Mouse (Mus musculus): ENCODE data around the gene Nek7. TPM values are rescaled to one million over a fixed set of nuclear protein-coding genes. Genes with fewer than 3 reads are reported as not detected.
A peak's percentile ranks its signal among the peaks of the same experiment; 100 is the strongest.

Gene Nek7
- polyA plus RNA-seq, 1 experiment = 8.5 TPM

DNA sequence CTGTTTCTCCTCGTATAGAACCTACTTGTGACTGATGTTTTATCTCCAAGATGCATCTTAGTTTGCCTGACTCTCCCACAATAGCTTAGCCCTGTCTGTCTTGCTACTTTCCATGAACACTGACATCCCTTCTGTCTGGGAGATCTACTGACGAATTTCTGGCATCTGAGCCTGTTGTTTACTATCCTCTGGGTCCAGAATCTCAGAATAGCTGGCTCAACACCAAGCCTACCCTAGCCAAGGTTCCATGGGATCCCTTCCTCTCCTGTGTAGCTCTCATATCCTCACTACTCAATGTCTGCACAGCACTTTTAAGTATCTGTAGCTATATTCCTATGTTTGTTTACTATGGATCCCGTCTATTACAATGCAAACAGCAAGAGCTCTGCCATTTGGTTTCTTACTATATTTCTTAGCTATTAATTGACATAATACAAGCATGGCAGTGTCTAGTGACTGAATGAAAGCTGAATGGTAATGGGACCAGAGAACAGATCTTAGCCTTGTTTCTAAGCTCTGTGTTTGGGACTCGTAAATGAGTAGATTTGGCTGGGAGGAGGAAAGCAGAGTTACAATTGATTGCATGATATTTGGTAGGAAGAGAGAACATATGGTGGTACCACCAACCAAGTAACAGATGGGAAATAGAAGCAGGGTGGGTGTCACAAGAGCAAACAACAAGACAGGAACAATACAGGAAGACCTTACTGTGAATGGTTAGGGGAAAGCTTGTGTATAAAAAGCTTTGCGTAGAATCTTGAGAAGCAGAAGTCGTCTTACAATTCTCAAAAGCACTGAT is 51.3 kb downstream of the Nek7 start:
- no peak for TF ChIP-seq CTCF (IDR thresholded peaks at IDR 0.05; ENCODE audit: borderline replicate concordance, extremely low read depth, insufficient read depth, insufficient read length)
- no peak for TF ChIP-seq POLR2A (IDR thresholded peaks at IDR 0.05; ENCODE audit: borderline replicate concordance, extremely low read depth, insufficient read depth, insufficient read length, poor library complexity, severe bottlenecking)
- DNase-seq (ENCODE audit: low read depth) = peak; percentile 71

GRCm38 (mm10) chr1:138567946-138568345 is 52.0 kb downstream of the Nek7 start:
- DNase-seq (ENCODE audit: low read depth) = peak; percentile 35

DNA sequence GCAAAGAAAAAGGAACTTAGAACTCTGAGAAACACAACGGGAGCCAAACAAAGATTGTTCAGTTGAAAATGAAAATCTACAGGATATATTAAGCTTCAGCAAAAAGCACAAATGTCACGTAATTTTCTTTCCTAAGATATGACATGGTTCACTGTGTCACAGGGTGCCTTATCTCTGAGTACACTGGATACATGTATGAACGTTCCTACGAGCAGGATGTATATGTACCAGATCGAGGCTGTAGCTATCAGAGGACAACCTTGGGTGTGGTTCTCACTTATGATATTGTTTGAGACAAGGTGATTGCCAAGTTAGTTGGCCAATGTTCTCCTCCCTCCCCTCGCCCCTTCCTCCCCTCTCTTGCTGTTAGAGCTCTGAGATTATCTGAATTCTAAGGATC is 55.3 kb downstream of the Nek7 start:
- TF ChIP-seq POLR2A (IDR thresholded peaks at IDR 0.05; ENCODE audit: borderline replicate concordance, extremely low read depth, insufficient read depth, insufficient read length, poor library complexity, severe bottlenecking) (no peak), CTCF (IDR thresholded peaks at IDR 0.05; ENCODE audit: borderline replicate concordance, extremely low read depth, insufficient read depth, insufficient read length) (no peak)
- no peak for DNase-seq (ENCODE audit: low read depth)

More at GRCm38 (mm10) chr1:138567946-138568345, 52.0 kb downstream of the Nek7 start:
- TF ChIP-seq CTCF (IDR thresholded peaks at IDR 0.05; ENCODE audit: borderline replicate concordance, extremely low read depth, insufficient read depth, insufficient read length) (no peak), POLR2A (IDR thresholded peaks at IDR 0.05; ENCODE audit: borderline replicate concordance, extremely low read depth, insufficient read depth, insufficient read length, poor library complexity, severe bottlenecking) (no peak)

- no peak for TF ChIP-seq CTCF (IDR thresholded peaks at IDR 0.05; ENCODE audit: borderline replicate concordance, extremely low read depth, insufficient read depth, insufficient read length)
- TF ChIP-seq POLR2A (IDR thresholded peaks at IDR 0.05; ENCODE audit: borderline replicate concordance, extremely low read depth, insufficient read depth, insufficient read length, poor library complexity, severe bottlenecking) = no peak
Measured at GRCm38 (mm10) chr1:138560733-138561132, 59.2 kb downstream of the Nek7 start.

DNA sequence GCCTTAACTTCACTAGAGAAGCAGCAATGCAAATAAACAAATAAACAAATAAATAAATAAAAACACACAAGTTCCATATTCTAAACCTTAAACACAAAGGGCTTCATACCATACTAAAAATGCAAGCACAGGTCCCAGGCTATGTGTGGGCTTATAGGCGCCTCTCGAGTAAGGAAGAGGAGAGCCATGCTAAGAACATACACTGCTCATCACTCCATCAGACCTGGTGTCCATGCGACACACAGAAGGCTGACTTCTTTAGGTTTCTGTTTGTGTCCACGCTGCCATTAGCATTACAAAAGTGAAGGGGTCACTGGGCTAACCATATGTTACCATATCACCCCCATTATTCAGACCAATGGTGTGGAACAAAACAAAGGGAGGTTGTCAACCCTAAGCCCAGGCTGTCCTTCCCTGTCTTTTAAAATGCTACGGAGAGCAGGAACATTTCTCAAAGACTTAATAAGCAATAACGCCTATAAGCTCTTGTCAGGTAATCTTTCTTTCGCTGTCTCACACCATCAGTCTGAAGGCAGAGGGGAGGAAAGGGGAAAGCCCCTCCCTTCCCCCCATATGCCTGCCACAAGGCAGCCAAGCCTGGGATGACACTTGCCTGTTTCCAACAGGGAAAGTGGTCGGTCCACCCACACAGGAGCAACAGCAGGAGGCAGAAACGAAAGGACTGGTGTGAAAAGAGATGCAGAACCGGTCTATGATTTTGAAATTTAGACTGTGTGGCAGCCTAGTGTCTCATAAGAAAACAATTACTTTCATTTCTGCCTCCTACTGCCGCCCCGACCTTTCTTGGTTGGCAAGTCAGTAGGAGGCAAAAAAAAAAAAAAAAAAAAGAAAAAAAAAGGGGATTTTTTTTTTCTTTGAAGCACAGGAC is 60.5 kb downstream of the Nek7 start:
- no peak for TF ChIP-seq POLR2A (IDR thresholded peaks at IDR 0.05; ENCODE audit: borderline replicate concordance, extremely low read depth, insufficient read depth, insufficient read length, poor library complexity, severe bottlenecking)
- TF ChIP-seq CTCF (IDR thresholded peaks at IDR 0.05; ENCODE audit: borderline replicate concordance, extremely low read depth, insufficient read depth, insufficient read length) = no peak
- peak; percentile 74 for DNase-seq (ENCODE audit: low read depth)

More at GRCm38 (mm10) chr1:138560733-138561132, 59.2 kb downstream of the Nek7 start:
- no peak for DNase-seq (ENCODE audit: low read depth)

DNA sequence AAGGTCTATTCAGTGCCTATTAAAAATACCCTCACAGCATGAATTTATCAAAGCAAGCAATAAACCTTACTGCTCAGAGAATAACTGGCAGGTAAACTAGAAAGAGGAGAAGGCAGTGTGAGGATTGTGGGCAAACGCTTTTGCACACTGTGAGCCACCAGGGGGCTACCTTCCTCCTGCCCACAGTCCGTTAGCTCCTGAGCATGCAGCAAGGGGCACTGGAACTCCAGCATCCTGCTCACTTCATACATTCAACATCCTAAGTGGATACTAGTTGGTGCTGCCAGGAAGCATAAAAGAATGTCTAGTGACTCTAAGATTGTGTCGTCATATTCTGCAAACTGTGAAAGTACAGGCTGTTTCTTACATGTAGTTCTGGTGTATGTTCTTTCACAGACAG is 61.6 kb downstream of the Nek7 start:
- TF ChIP-seq POLR2A (IDR thresholded peaks at IDR 0.05; ENCODE audit: borderline replicate concordance, extremely low read depth, insufficient read depth, insufficient read length, poor library complexity, severe bottlenecking) (no peak), CTCF (IDR thresholded peaks at IDR 0.05; ENCODE audit: borderline replicate concordance, extremely low read depth, insufficient read depth, insufficient read length) (peak; percentile 48; the same call in 1 of the 2 replicates)
- peak; percentile 42 for DNase-seq (ENCODE audit: low read depth)

- no peak for TF ChIP-seq CTCF (IDR thresholded peaks at IDR 0.05; ENCODE audit: borderline replicate concordance, extremely low read depth, insufficient read depth, insufficient read length)
- no peak for TF ChIP-seq POLR2A (IDR thresholded peaks at IDR 0.05; ENCODE audit: borderline replicate concordance, extremely low read depth, insufficient read depth, insufficient read length, poor library complexity, severe bottlenecking)
- no peak for DNase-seq (ENCODE audit: low read depth)
Measured at GRCm38 (mm10) chr1:138554926-138555325, 65.0 kb downstream of the Nek7 start.

GRCm38 (mm10) chr1:138550184-138550583 is 69.8 kb downstream of the Nek7 start:
- no peak for DNase-seq (ENCODE audit: low read depth)

GRCm38 (mm10) chr1:138542170-138542515 is 77.8 kb downstream of the Nek7 start:
- no peak for DNase-seq (ENCODE audit: low read depth)
- TF ChIP-seq POLR2A (IDR thresholded peaks at IDR 0.05; ENCODE audit: borderline replicate concordance, extremely low read depth, insufficient read depth, insufficient read length, poor library complexity, severe bottlenecking) (no peak), CTCF (IDR thresholded peaks at IDR 0.05; ENCODE audit: borderline replicate concordance, extremely low read depth, insufficient read depth, insufficient read length) (no peak)

More at GRCm38 (mm10) chr1:138550184-138550583, 69.8 kb downstream of the Nek7 start:
- TF ChIP-seq POLR2A (IDR thresholded peaks at IDR 0.05; ENCODE audit: borderline replicate concordance, extremely low read depth, insufficient read depth, insufficient read length, poor library complexity, severe bottlenecking) (no peak), CTCF (IDR thresholded peaks at IDR 0.05; ENCODE audit: borderline replicate concordance, extremely low read depth, insufficient read depth, insufficient read length) (no peak)

GRCm38 (mm10) chr1:138541495-138542169 is 78.3 kb downstream of the Nek7 start:
- no peak for DNase-seq (ENCODE audit: low read depth)
- no peak for TF ChIP-seq POLR2A (IDR thresholded peaks at IDR 0.05; ENCODE audit: borderline replicate concordance, extremely low read depth, insufficient read depth, insufficient read length, poor library complexity, severe bottlenecking)
- no peak for TF ChIP-seq CTCF (IDR thresholded peaks at IDR 0.05; ENCODE audit: borderline replicate concordance, extremely low read depth, insufficient read depth, insufficient read length)

GRCm38 (mm10) chr1:138539713-138540112 is 80.2 kb downstream of the Nek7 start:
- DNase-seq (ENCODE audit: low read depth) = no peak
- no peak for TF ChIP-seq POLR2A (IDR thresholded peaks at IDR 0.05; ENCODE audit: borderline replicate concordance, extremely low read depth, insufficient read depth, insufficient read length, poor library complexity, severe bottlenecking)
- TF ChIP-seq CTCF (IDR thresholded peaks at IDR 0.05; ENCODE audit: borderline replicate concordance, extremely low read depth, insufficient read depth, insufficient read length) = no peak

Measured in brain, embryonic 14.5 days (tissue).